Mouse (Mus musculus) lung, postnatal 0 days (tissue): ENCODE results near the gene Itgb5. TPM values are rescaled to one million over a fixed set of nuclear protein-coding genes. Genes with fewer than 3 reads are reported as not detected.

ENCODE experiments used
- ATAC-seq: fragments of 200-750 bp; cut with Nextera tagmentation; 2 replicates; pipeline ENCODE4 v1.8.0; 2017; ENCODE audit warnings: moderate library complexity
- DNase-seq: peaks from one replicate; pipeline ENCODE4 v3.0.0-alpha.2; 2016; ENCODE audit warnings: low spot score
- H3K27ac ChIP-seq: fragments of 300-500 bp; sonication (generic); 2 replicates; pipeline ENCODE4 v1.5.1; 2014; ENCODE audit warnings: antibody characterized with exemption, mild to moderate bottlenecking, low read length, mixed read lengths
- H3K27me3 ChIP-seq: fragments of 300-500 bp; sonication (generic); replicated peaks from 2 replicates; pipeline ENCODE4 v1.6.1; 2014; ENCODE audit warnings: low read length, mixed read lengths; ENCODE audit not compliant: insufficient read depth
- H3K36me3 ChIP-seq: fragments of 300-500 bp; sonication (generic); 2 replicates; pipeline ENCODE4 v1.6.1; 2014; ENCODE audit warnings: low read length, mixed read lengths; ENCODE audit not compliant: insufficient read depth
- H3K4me1 ChIP-seq: fragments of 300-500 bp; sonication (generic); 2 replicates; pipeline ENCODE4 v1.6.1; 2014; ENCODE audit warnings: antibody characterized with exemption, low read depth, low read length, mixed read lengths; ENCODE audit not compliant: insufficient read depth
- H3K4me2 ChIP-seq: fragments of 300-500 bp; sonication (generic); replicated peaks from 2 replicates; pipeline ENCODE4 v1.6.1; 2014; ENCODE audit warnings: low read depth, mild to moderate bottlenecking, low read length, moderate library complexity, mixed read lengths
- H3K4me3 ChIP-seq: fragments of 300-500 bp; sonication (generic); 2 replicates; pipeline ENCODE4 v1.5.1; 2014; ENCODE audit warnings: low read depth, low read length
- H3K9ac ChIP-seq: fragments of 300-500 bp; sonication (generic); replicated peaks from 2 replicates; pipeline ENCODE4 v1.6.1; 2014; ENCODE audit warnings: low read depth, mild to moderate bottlenecking
- H3K9me3 ChIP-seq: fragments of 300-500 bp; sonication (generic); 2 replicates; pipeline ENCODE4 v1.6.1; 2016; ENCODE audit warnings: low read length, mixed read lengths
- CTCF ChIP-seq: IDR thresholded peaks from 2 replicates; pipeline ENCODE4 v1.5.1; 2016; ENCODE audit warnings: antibody characterized with exemption, mild to moderate bottlenecking
- EP300 ChIP-seq: IDR thresholded peaks from 2 replicates; pipeline ENCODE4 v1.6.1; 2016; ENCODE audit warnings: antibody characterized with exemption, mild to moderate bottlenecking, control low read depth
- WGBS: fragments of 180-500 bp; shearing (Covaris S2); extraction: QIAGEN DNeasy Blood & Tissue Kit; methylation state at CpG from one replicate; pipeline ENCODE4 v1.1.7; 2014; 5-methylcytosine and 5-hydroxymethylcytosine counted together
- polyA plus RNA-seq: library from polyadenylated mRNA; unstranded; fragments of >200 nt; fragmentation: Nextera tagmentation; extraction: Ambion mirVana; gene quantifications from 2 replicates; pipeline ENCODE4 v1.2.1, GENCODE M21; 2015

Itgb5 gene
- 34.5 and 39.4 TPM in 2 replicates for polyA plus RNA-seq

DNA sequence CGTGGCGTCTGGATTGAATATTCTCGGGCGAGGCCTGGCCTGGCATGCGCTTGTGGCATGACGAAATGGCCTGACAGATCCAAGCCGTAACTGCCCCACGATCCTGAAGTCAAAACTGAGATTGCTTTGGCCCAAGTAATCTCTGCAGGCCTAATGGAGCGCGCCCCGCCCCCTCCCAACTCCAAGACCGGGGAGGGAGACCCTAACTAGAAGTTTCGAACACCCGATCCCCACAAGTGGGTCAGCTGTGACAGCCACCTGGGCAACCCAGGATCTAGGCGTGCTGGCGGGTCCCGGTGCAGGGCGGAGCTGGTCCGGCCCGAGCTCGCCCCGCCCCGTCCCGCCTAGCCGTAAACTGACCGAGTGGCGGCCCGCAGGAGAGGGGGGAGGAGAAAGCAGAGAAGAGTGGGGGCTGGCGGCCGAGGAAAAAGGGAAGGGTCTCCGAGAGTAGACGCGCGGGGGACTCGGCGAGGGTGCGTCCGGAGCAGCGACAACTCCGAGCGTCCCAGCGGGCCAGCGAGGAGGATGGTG lies at the start of gene Itgb5:
Itgb5 (plus strand) TSS at position 365 of the 531 bp plus-strand sequence.
- no peaks in the 10 kb centered on the region for H3K9me3 ChIP-seq
- H3K27me3 ChIP-seq = no peaks in the 10 kb centered on the region
- H3K4me1 ChIP-seq = peaks cover 13% of the 10 kb centered on the region; the same call in 1 of the 2 replicates
- no peak for TF ChIP-seq CTCF
- peak within 1 kb of the TSS; percentile 74 for H3K9ac ChIP-seq
- H3K36me3 ChIP-seq = no peaks in the 10 kb centered on the region
- 0% methylated on average over 36 of the region's 43 CpGs for WGBS
- ATAC-seq (peak; percentile 88), DNase-seq (peak; percentile 86)
- H3K4me2 ChIP-seq = peak within 1 kb of the TSS; percentile 98
- H3K4me3 ChIP-seq = peak within 1 kb of the TSS; percentile 80
- peak within 1 kb of the TSS; percentile 71 for H3K27ac ChIP-seq

DNA sequence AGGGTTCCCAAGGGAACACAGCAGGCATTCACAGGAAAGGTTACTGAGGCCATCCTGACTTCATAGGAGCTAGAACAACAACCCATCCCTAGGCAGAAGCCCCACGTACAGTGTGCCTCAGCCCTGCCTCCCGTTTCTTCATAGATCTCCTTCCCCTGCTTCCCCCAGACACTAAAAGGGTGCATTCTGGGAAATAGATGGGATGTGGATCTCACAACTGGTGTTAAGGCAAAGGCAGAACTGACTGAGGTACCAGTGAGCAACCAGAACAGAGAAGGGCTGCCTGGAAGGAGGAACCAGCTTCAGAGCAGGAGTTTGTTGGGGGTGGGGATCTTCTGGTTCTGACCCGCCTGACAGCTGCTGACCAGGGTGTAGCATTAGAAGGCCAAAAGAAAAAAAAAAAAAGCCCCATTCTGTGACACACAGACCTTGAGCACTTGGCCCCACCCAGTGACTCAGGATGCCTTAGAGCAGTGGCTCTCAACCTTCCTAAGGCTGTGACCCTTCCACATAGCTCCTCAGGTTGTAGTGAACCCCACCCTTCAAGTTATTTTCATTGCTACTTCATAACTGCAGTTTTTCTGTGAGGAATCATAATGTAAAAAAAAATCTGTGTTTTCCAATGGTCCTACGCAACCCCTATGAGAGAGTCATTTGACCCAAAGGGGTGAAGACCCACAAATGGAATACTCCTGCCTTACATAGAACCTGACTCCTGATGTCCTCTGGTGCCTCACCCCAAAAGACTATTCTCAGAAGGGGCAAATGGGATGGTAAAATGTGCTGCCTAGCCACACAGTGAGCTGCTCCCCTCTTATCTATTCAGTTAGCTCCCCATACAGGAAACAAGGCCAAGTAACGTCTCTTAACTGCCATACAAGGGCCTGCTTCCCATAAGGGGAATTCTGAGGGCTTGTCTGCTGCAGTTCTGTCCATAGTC lies 47.4 kb upstream of the Itgb5 start:
- TF ChIP-seq EP300 (no peak), CTCF (no peak)
- Histone ChIP-seq H3K36me3 (no peaks in the 10 kb centered on the region), H3K9ac (no peak overlapping the region), H3K4me1 (0 out of 2 replicates have a peak, but pooled peaks cover 1% of the 10 kb centered on the region), H3K27me3 (no peaks in the 10 kb centered on the region), H3K4me2 (no peak overlapping the region), H3K4me3 (no peak overlapping the region), H3K9me3 (no peaks in the 10 kb centered on the region), H3K27ac (no peak overlapping the region)
- WGBS = 74% methylated on average over 5 of the region's 5 CpGs
- DNase-seq = no peak
- peak; percentile 53; the same call in 1 of the 2 replicates for ATAC-seq

DNA sequence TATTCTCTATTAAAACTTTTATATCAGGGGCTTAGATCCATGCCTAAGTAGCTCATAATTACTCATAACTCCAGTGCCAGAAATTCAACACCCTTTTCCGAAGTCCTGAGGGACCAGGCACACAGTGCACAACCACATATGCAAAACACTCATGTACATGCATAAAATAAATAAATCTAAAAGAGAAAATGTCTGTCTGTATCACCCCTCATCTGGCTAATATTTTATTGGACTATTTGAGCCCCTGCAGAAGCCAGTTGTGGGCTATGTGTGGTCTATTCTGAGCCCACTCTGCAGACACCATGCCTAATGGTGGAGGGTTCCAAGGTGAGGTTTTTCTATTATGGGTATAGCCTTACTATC lies 46.8 kb upstream of the Itgb5 start:
- no peaks in the 10 kb centered on the region for H3K9me3 ChIP-seq
- H3K9ac ChIP-seq = no peak overlapping the region
- H3K4me1 ChIP-seq = 0 out of 2 replicates have a peak, but pooled peaks cover 4% of the 10 kb centered on the region
- no peaks in the 10 kb centered on the region for H3K36me3 ChIP-seq
- ATAC-seq (no peak), DNase-seq (no peak)
- WGBS = 79% methylated on average over 1 of the region's 1 CpGs
- H3K27me3 ChIP-seq = no peaks in the 10 kb centered on the region
- TF ChIP-seq CTCF = no peak
- TF ChIP-seq EP300 = no peak
- no peak overlapping the region for H3K27ac ChIP-seq
- no peak overlapping the region for H3K4me2 ChIP-seq
- H3K4me3 ChIP-seq = no peak overlapping the region

DNA sequence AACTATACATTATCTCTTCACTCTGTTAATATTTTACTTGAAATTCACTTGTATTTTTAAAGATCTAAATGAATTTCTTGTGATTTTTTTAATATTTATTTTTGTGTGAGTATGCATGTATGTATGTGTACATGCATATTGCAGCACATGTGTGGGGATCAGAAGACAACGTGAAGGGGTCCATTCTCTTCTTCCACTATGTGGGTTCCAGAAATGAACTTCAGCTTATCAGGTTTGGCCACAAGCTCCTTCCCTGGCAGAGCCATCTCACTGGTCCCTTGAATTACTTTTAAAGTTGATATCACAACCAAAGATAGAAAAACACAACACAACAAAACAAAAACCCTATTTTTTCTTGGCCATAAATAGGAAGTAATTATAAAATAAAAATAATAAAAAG lies 44.9 kb upstream of the Itgb5 start:
- Histone ChIP-seq H3K4me3 (no peak overlapping the region), H3K9me3 (no peaks in the 10 kb centered on the region), H3K9ac (no peak overlapping the region), H3K4me2 (no peak overlapping the region), H3K4me1 (0 out of 2 replicates have a peak, but pooled peaks cover 4% of the 10 kb centered on the region), H3K36me3 (no peaks in the 10 kb centered on the region), H3K27me3 (no peaks in the 10 kb centered on the region), H3K27ac (no peak overlapping the region)
- TF ChIP-seq EP300 (no peak), CTCF (no peak)
- WGBS = 76% methylated on average over 1 of the region's 1 CpGs
- ATAC-seq (no peak), DNase-seq (no peak)

DNA sequence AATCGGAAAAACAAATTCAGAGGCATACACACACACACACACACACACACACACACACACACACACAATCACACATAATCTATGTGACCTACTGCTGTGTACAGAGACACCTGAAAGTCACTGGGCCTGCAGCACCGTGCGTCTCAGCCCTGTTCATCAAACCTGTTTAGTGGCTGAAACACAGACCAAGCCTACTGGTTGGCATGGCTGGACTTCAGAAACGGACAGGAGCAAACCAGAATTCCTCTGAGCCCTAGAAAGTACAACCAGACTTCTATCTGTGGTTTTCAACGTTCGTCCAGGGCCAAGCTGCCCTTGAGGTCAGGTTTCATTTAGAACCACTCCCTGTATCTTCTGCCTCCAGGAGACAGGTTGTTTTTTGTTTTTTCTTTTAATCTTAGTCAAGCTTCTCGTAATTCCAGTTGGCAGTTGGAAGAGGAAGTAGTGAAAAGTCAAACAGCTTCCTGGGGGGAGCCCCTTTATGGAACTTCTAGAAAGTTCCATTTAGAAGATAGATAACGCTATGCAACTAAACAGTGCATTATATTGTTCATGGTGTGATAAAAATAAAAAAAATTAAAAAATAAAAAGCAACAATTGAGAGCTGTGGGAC lies 44.3 kb upstream of the Itgb5 start:
- H3K4me3 ChIP-seq = no peak overlapping the region
- no peak for ATAC-seq

More for the DNA sequence above, 44.3 kb upstream of the Itgb5 start:
- Histone ChIP-seq H3K27ac (no peak overlapping the region), H3K4me1 (0 out of 2 replicates have a peak, but pooled peaks cover 4% of the 10 kb centered on the region), H3K9me3 (no peaks in the 10 kb centered on the region), H3K4me2 (no peak overlapping the region), H3K9ac (no peak overlapping the region), H3K36me3 (no peaks in the 10 kb centered on the region), H3K27me3 (no peaks in the 10 kb centered on the region)
- TF ChIP-seq EP300 = no peak
- TF ChIP-seq CTCF = no peak
- WGBS = 47% methylated on average over 8 of the region's 8 CpGs
- DNase-seq = no peak
